Mouse (Mus musculus): ENCODE measurements around the gene 4933415F23Rik. TPM values are rescaled to one million over a fixed set of nuclear protein-coding genes. Genes with fewer than 3 reads are reported as not detected.

Gene 4933415F23Rik
- polyA plus RNA-seq, 1 experiment from 2014 or later, result not detected

- no peak overlapping the region for H3K27ac ChIP-seq (replicated peaks)
- WGBS, result 66% methylated on average over 4 of the region's 4 CpGs
- no peak overlapping the region for H3K4me2 ChIP-seq (replicated peaks)
- no peak overlapping the region for H3K9ac ChIP-seq
- no peak overlapping the region for H3K4me3 ChIP-seq (replicated peaks)
- no peaks in the 10 kb centered on the region for H3K36me3 ChIP-seq
- H3K27me3 ChIP-seq, result no peaks in the 10 kb centered on the region
- H3K9me3 ChIP-seq (replicated peaks), result no peaks in the 10 kb centered on the region
- no peaks in the 10 kb centered on the region for H3K4me1 ChIP-seq
- no peak for ATAC-seq (ENCODE audit: insufficient number of reproducible peaks, low FRiP score, low TSS enrichment, low read depth)
Observed at GRCm38 (mm10) chr1:23097996-23098395, 4.1 kb downstream of the 4933415F23Rik start.

GRCm38 (mm10) chr1:23067715-23068114 lies 34.3 kb downstream of the 4933415F23Rik start:
- ATAC-seq (ENCODE audit: insufficient number of reproducible peaks, low FRiP score, low TSS enrichment, low read depth), result no peak
- WGBS, result 84% methylated on average over 5 of the region's 5 CpGs
- H3K9me3 ChIP-seq (replicated peaks), result no peaks in the 10 kb centered on the region
- H3K9ac ChIP-seq, result no peak overlapping the region
- no peak overlapping the region for H3K4me2 ChIP-seq (replicated peaks)
- H3K4me1 ChIP-seq, result no peaks in the 10 kb centered on the region
- no peaks in the 10 kb centered on the region for H3K36me3 ChIP-seq
- H3K27me3 ChIP-seq, result no peaks in the 10 kb centered on the region
- no peak overlapping the region for H3K27ac ChIP-seq (replicated peaks)
- H3K4me3 ChIP-seq (replicated peaks), result no peak overlapping the region

DNA sequence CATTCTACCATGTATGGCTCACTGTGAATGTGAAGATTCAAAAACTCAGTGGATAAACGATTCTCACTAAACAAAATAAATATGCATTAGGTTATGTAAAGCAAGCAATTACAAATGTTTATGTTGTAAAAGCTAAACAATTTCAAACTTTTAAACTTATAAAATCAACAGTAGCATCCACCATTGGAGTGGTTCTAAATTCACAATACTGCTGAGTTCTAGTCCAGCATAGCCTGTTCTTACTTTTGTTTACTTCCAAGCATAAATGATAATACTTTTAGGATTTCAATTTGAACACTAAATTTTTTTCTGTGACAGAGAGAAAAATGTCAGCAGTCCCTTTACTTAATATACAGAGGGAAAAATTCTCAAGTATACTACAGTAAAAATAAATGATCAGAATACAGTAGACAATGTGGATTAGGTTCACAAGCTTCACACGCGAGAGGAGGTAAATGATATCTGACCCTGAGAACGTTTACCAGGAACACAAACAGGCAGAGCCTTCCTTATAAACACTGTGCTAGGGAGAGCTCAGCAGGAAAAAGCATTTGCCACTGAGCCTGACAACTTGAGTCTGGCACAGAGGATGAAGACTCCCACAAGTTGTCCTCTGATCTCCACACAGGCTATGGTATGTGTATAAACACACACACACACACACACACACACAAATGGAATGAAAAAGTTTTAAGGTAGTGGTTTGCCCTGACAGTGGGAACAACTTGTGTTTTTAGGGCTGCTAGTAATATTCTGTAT lies 37.2 kb downstream of the 4933415F23Rik start:
- no peaks in the 10 kb centered on the region for H3K36me3 ChIP-seq
- no peaks in the 10 kb centered on the region for H3K27me3 ChIP-seq
- no peaks in the 10 kb centered on the region for H3K4me1 ChIP-seq
- no peak overlapping the region for H3K4me3 ChIP-seq (replicated peaks)
- ATAC-seq (ENCODE audit: insufficient number of reproducible peaks, low FRiP score, low TSS enrichment, low read depth), result no peak
- H3K9ac ChIP-seq, result no peak overlapping the region
- no peaks in the 10 kb centered on the region for H3K9me3 ChIP-seq (replicated peaks)
- no peak overlapping the region for H3K4me2 ChIP-seq (replicated peaks)
- WGBS, result 48% methylated on average over 4 of the region's 4 CpGs
- H3K27ac ChIP-seq (replicated peaks), result no peak overlapping the region

DNA sequence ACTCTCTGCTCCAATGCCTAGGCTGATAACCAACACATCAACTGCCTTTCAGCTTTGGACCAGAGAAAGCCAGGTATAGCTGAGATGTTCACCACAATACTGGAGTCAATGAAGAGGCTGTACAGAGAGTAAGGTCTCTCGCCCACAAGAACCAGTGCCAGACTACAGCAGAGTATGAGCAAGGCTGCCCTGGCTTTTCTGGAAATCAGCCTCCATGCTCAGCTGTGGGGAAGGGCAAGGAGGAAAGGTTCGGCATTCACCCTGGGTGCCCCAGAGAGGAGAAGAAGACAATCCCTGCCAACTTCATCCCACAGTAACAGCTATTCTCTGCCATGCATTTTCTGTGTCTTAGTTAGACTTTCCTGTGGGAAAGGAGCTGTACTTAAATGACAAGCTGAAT lies 38.1 kb downstream of the 4933415F23Rik start:
- Histone ChIP-seq H3K9me3 (replicated peaks) (no peaks in the 10 kb centered on the region), H3K36me3 (no peaks in the 10 kb centered on the region), H3K4me1 (no peaks in the 10 kb centered on the region), H3K4me2 (replicated peaks) (no peak overlapping the region), H3K27me3 (no peaks in the 10 kb centered on the region), H3K9ac (no peak overlapping the region), H3K27ac (replicated peaks) (no peak overlapping the region), H3K4me3 (replicated peaks) (no peak overlapping the region)
- ATAC-seq (ENCODE audit: insufficient number of reproducible peaks, low FRiP score, low TSS enrichment, low read depth), result no peak
- 64% methylated on average over 2 of the region's 2 CpGs for WGBS

- peak; percentile 63; the same call in 1 of the 2 replicates for ATAC-seq (ENCODE audit: insufficient number of reproducible peaks, low FRiP score, low TSS enrichment, low read depth)
- Histone ChIP-seq H3K9me3 (replicated peaks) (no peaks in the 10 kb centered on the region), H3K27ac (replicated peaks) (no peak overlapping the region), H3K27me3 (no peaks in the 10 kb centered on the region), H3K36me3 (no peaks in the 10 kb centered on the region), H3K4me3 (replicated peaks) (no peak overlapping the region), H3K4me1 (no peaks in the 10 kb centered on the region), H3K4me2 (replicated peaks) (no peak overlapping the region), H3K9ac (no peak overlapping the region)
- WGBS, result 23% methylated on average over 14 of the region's 14 CpGs
Observed at GRCm38 (mm10) chr1:23061614-23062373, 40.3 kb downstream of the 4933415F23Rik start.

- no peaks in the 10 kb centered on the region for H3K27me3 ChIP-seq
- H3K36me3 ChIP-seq, result no peaks in the 10 kb centered on the region
- no peak overlapping the region for H3K9ac ChIP-seq
- H3K4me3 ChIP-seq (replicated peaks), result no peak overlapping the region
- no peak for ATAC-seq (ENCODE audit: insufficient number of reproducible peaks, low FRiP score, low TSS enrichment, low read depth)
- H3K4me2 ChIP-seq (replicated peaks), result no peak overlapping the region
- 86% methylated on average over 9 of the region's 9 CpGs for WGBS
- no peaks in the 10 kb centered on the region for H3K4me1 ChIP-seq
- H3K27ac ChIP-seq (replicated peaks), result no peak overlapping the region
- H3K9me3 ChIP-seq (replicated peaks), result no peaks in the 10 kb centered on the region
Observed at GRCm38 (mm10) chr1:23060056-23060455, 42.0 kb downstream of the 4933415F23Rik start.

Measured in embryonic facial prominence, embryonic 15.5 days (tissue).